Mouse (Mus musculus) spleen, postnatal 36 days (tissue): ENCODE data around the gene Bhlhe40.

Source experiments
- DNase-seq, 2 experiments: peaks; one replicate each; pipeline ENCODE4 v3.0.0; 2022; ENCODE audit warnings: low spot score in 2 of 2, mixed read lengths in 1 of 2

Gene Bhlhe40

GRCm38 (mm10) chr6:108660206-108660877 is at the start of gene Bhlhe40:
Gene Bhlhe40 (plus strand): TSS chr6:108660629.
- peak; percentile 89 to 90 for DNase-seq

GRCm38 (mm10) chr6:108611663-108612062 is 48.8 kb upstream of the Bhlhe40 start:
- peak; percentile 16 to 31 for DNase-seq

GRCm38 (mm10) chr6:108618025-108618424 is 42.4 kb upstream of the Bhlhe40 start:
- no peak for DNase-seq

GRCm38 (mm10) chr6:108623028-108623565 is 37.3 kb upstream of the Bhlhe40 start:
- no peak for DNase-seq

GRCm38 (mm10) chr6:108624915-108625314 is 35.5 kb upstream of the Bhlhe40 start:
- peak; percentile 60 to 67 for DNase-seq

GRCm38 (mm10) chr6:108630701-108631100 is 29.7 kb upstream of the Bhlhe40 start:
- DNase-seq, result peak; percentile 88 to 91

GRCm38 (mm10) chr6:108638157-108638833 is 22.1 kb upstream of the Bhlhe40 start:
- no peak for DNase-seq

- no peak for DNase-seq
These were observed 18.4 kb upstream of the Bhlhe40 start for GRCm38 (mm10) chr6:108642020-108642419.

- DNase-seq, result no peak
These were observed 17.4 kb upstream of the Bhlhe40 start for GRCm38 (mm10) chr6:108643035-108643434.

- no peak for DNase-seq
These were observed 16.1 kb upstream of the Bhlhe40 start for GRCm38 (mm10) chr6:108644311-108644710.

- no peak for DNase-seq
These were observed 13.3 kb upstream of the Bhlhe40 start for GRCm38 (mm10) chr6:108647094-108647493.

- DNase-seq, result no peak
These were observed 12.4 kb upstream of the Bhlhe40 start for GRCm38 (mm10) chr6:108648072-108648471.

GRCm38 (mm10) chr6:108655861-108656260 is 4.6 kb upstream of the Bhlhe40 start:
- DNase-seq, result peak; percentile 24 to 43

- DNase-seq, result peak; percentile 11 to 14
These were observed 2.4 kb upstream of the Bhlhe40 start for GRCm38 (mm10) chr6:108658051-108658415.

- peak; percentile 39 to 50 for DNase-seq
These were observed 1.8 kb upstream of the Bhlhe40 start for GRCm38 (mm10) chr6:108658416-108659201.

- DNase-seq, result peak; percentile 88
These were observed 1.2 kb upstream of the Bhlhe40 start for GRCm38 (mm10) chr6:108659221-108659725.

- DNase-seq, result peak in 1 of 2 experiments; percentile 70
These were observed 663 bp upstream of the Bhlhe40 start for GRCm38 (mm10) chr6:108659726-108660205.

- no peak for DNase-seq
These were observed 505 bp downstream of the Bhlhe40 start for GRCm38 (mm10) chr6:108660878-108661389.

- DNase-seq, result peak; percentile 82 to 87
These were observed 983 bp downstream of the Bhlhe40 start for GRCm38 (mm10) chr6:108661412-108661811.

GRCm38 (mm10) chr6:108661890-108662289 is 1.5 kb downstream of the Bhlhe40 start:
- DNase-seq, result no peak
